Mouse (Mus musculus): ENCODE results near the gene Glrb.

- TF ChIP-seq GATA1 (IDR thresholded peaks at IDR 0.05; ENCODE audit: borderline replicate concordance, low read length) = no peak
- no peak for TF ChIP-seq FLI1 (IDR thresholded peaks at IDR 0.05; ENCODE audit: low read length)
Measured at GRCm38 (mm10) chr3:80852912-80853507, 60.5 kb downstream of the Glrb start.

Data from megakaryocyte, embryonic 14.5 days (primary cell).